Mouse (Mus musculus) spleen, adult 2 months (tissue): Measurements from ENCODE around the gene Clec16a.

Experiments used
- CTCF ChIP-seq: fragments of 200-500 bp; IDR thresholded peaks from 2 replicates; pipeline ENCODE4 v1.5.1; 2011; ENCODE audit warnings: mild to moderate bottlenecking, inconsistent platforms; ENCODE audit not compliant: insufficient read depth, insufficient read length, insufficient replicate concordance; ENCODE audit errors: extremely low read depth
- POLR2A ChIP-seq: fragments of 200-500 bp; IDR thresholded peaks from 2 replicates; pipeline ENCODE4 v1.6.1; 2011; ENCODE audit warnings: low read depth, low read length, inconsistent platforms

DNA sequence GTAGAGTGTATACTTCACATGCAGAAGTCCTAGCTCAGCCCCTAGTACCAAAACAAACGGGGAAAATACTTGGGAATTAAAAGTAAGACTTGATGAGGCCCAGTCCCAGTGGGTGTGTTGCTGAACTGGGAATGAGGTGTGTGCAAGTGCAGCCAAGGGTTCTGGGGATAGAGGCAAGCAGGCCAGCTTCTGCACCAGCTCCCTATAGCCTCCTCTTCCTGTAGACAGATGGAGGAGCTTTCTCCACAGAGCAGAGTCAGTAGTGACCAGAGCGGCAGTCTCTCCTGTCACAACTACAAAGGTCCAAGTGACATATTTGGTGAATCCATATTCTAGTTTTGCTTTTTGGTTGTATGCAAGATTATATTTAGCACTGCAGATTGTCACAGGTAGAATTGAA, 114.1 kb downstream of the Clec16a start:
- TF ChIP-seq POLR2A (no peak), CTCF (no peak)
